Mouse (Mus musculus): ENCODE measurements around the gene Zdhhc17.
A peak's percentile ranks its signal among the peaks of the same experiment; 100 is the strongest.

Gene Zdhhc17

GRCm38 (mm10) chr10:111005611-111006488 lies 4.1 kb downstream of the Zdhhc17 start:
- no peak for DNase-seq (ENCODE audit: low spot score in 2 of 2)

GRCm38 (mm10) chr10:111004220-111004619 lies 5.7 kb downstream of the Zdhhc17 start:
- DNase-seq (ENCODE audit: low spot score in 2 of 2): peak in 1 of 2 experiments; percentile 20

GRCm38 (mm10) chr10:110999201-110999600 lies 10.7 kb downstream of the Zdhhc17 start:
- no peak for DNase-seq (ENCODE audit: low spot score in 2 of 2)

DNA sequence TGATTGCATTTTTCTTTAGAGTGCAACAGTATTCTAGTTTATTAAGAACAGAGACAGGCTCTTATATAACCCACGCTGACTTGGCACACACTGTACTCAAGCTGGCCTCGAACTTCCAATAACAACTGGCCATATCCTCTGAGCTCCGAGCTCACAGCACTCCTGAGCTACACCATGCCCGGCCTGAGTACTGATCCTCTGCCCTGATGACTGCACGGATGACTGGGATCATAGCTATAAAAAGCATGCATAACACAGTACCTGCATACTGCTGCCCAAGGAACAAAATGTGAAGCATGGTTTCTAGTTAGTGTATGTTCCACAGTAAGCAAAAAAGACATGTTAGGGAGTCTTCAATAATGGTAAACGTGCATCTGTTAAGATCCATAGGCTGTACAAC lies 12.8 kb downstream of the Zdhhc17 start:
- no peak for DNase-seq (ENCODE audit: low spot score in 2 of 2)

GRCm38 (mm10) chr10:110994761-110995160 lies 15.2 kb downstream of the Zdhhc17 start:
- no peak for DNase-seq (ENCODE audit: low spot score in 2 of 2)

- DNase-seq (ENCODE audit: low spot score in 2 of 2): no peak
These were observed 16.7 kb downstream of the Zdhhc17 start for GRCm38 (mm10) chr10:110993249-110993648.

GRCm38 (mm10) chr10:110992047-110992431 lies 17.9 kb downstream of the Zdhhc17 start:
- DNase-seq (ENCODE audit: low spot score in 2 of 2): no peak

GRCm38 (mm10) chr10:110991307-110992046 lies 18.5 kb downstream of the Zdhhc17 start:
- DNase-seq (ENCODE audit: low spot score in 2 of 2): no peak

- DNase-seq (ENCODE audit: low spot score in 2 of 2): peak in 1 of 2 experiments; percentile 28
These were observed 20.2 kb downstream of the Zdhhc17 start for GRCm38 (mm10) chr10:110989729-110990128.

- DNase-seq (ENCODE audit: low spot score in 2 of 2): no peak
These were observed 23.3 kb downstream of the Zdhhc17 start for GRCm38 (mm10) chr10:110986682-110987081.

GRCm38 (mm10) chr10:110982771-110983170 lies 27.2 kb downstream of the Zdhhc17 start:
- DNase-seq (ENCODE audit: low spot score in 2 of 2): no peak

DNA sequence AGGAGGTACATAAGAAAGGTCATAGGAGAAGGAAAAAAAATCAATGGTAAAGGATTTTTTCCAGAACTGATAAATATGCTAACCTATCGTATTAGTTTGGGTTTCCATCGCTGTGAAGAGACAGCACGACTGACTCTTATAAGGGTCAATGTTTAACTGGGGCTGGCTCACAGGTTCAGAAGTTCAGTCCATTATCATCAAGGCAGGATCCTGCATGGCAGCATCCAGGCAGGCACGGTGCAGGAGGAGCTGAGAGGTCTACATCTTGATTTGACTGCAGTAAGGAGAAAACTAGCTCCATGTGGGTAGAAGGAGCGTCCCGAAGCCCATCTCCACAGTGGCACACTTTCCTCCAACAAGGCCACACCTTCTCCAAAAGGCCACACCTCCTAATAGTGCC lies 29.5 kb downstream of the Zdhhc17 start:
- no peak for DNase-seq (ENCODE audit: low spot score in 2 of 2)

DNA sequence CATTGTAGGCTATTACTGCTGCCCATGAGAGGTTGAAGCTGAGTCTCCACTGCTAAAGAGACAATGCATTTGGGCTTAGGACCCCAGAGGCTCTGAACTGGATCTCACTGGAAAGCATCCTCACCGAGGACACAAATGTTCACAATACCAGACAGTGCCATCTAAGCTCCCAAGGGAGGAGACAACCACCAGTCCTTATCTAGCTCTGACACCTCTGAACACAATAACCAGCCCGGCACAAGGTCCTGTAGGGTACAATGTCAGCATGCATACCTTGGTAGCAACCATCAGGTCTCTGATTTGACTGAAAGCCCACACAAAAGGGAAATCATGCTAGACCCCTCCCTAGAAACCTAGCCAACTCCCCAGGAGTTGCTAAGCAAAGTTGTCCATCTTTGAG lies 30.5 kb downstream of the Zdhhc17 start:
- no peak for DNase-seq (ENCODE audit: low spot score in 2 of 2)

DNA sequence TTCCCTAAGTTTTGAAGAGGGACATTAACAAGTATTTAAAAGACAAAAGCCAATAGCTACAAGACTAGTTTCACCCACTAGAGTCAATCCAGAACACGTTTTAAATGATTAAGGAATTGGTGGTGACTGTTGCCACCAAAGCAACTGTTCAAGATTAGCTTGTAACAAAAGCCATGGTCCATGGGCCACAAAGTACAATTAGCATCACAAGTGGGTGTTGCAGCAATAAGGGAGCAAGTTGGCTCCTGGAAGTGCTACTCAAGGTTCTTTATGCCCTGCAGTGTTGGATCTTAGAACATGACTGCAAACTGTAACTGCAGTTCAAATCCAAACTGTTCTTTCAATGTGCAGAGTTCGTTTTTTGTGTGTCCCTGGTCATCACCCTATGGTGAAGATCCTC lies 32.6 kb downstream of the Zdhhc17 start:
- DNase-seq (ENCODE audit: low spot score in 2 of 2): no peak

- peak in 1 of 2 experiments; percentile 22 for DNase-seq (ENCODE audit: low spot score in 2 of 2)
These were observed 33.9 kb downstream of the Zdhhc17 start for GRCm38 (mm10) chr10:110976046-110976445.

GRCm38 (mm10) chr10:110974885-110975284 lies 35.1 kb downstream of the Zdhhc17 start:
- no peak for DNase-seq (ENCODE audit: low spot score in 2 of 2)

DNA sequence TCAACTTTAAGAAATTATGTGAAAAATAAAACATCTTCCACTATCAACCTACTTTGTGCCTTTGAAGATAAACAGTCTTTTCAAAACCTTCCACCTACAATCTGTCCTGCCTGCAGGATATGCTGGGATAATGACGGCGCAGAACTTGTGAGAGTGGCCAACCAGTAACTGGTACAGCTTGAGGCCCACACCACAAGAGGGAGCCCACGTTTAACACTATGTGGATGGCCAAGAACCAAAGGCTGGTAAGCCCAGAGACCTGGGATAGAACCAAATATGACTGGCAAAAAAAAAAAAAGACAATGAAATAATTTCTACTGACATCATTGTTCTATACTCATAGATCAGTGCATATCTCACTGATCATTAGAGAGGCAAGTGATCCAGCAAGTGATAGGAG lies 35.5 kb downstream of the Zdhhc17 start:
- no peak for DNase-seq (ENCODE audit: low spot score in 2 of 2)

DNA sequence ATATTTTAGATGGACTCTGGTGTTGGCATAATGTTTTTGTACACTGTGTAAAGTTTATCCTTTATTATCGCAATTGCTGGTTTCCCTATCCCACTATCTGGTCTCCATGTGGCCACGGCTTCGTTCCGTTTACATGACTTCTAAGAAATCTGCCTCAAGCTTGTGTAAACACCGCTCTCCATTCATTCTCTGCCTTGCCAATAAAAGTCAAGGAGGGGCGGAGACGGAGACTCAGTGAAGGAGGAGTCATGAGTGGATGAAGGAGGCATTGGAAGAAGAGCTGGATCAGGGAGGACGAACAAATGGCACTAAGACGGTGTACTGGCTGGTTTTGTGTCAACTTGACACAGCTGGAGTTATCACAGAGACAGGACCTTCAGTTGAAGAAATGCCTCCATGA lies 37.9 kb downstream of the Zdhhc17 start:
- DNase-seq (ENCODE audit: low spot score in 2 of 2): no peak

DNA sequence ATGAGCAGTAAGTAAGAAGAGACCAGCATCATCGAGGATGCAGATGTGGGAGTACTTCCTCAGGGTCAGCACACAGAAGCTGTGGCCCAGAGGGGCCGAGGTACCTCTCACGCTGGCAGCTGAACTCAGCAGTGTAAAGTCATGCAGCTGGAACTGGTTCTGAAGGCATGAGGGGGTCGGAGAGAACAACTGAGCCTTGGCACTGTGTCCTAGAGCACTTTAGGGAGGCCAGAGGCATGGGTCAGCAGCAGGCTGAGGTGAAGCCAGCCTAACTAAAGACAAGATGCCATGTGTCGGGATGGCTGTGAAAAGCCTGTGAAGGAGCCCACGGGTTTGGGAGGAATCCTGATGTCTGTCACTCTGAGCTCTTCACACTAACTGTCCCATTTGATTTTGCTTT lies 38.5 kb downstream of the Zdhhc17 start:
- DNase-seq (ENCODE audit: low spot score in 2 of 2): no peak

DNA sequence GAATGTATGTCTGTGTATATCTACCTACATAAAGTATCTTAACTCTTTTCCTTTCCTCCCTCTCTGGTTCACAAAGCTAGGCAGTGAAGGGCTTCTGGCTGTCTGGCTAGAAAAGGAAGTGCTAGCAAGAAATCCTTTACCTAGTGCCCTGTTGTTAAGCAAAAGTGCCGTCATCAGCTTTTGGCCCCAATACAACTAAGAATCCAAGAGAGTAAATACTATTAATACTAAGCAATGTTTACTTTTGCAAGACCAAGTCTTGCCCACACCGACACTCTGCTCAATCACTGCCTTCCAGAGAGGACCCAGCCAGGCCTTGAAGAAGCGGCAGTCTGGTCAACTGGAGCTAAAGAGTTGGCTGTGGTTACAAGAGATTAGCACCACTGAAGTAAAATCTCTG lies 38.9 kb downstream of the Zdhhc17 start:
- no peak for DNase-seq (ENCODE audit: low spot score in 2 of 2)

DNA sequence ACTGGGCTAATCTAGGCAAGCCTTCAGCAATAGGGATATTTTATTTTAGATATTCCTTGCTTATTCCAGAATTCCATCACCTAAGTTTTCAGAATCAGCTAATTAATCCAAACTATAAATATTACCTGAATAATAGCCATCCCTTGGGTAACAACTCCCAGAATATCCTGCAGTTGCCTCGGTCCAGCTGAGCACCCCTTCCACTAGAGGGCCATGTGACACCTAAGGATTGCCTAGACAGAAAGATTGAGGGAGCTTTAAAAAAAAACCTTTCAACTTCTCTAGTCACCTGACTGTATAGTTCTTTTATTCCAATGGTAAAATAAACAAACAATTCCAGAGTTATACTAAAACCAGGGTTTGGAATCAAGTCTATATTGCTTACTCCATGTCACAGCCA lies 47.8 kb downstream of the Zdhhc17 start:
- DNase-seq (ENCODE audit: low spot score in 2 of 2): no peak

- DNase-seq (ENCODE audit: low spot score in 2 of 2): no peak
These were observed 49.1 kb downstream of the Zdhhc17 start for GRCm38 (mm10) chr10:110960841-110961240.

- no peak for DNase-seq (ENCODE audit: low spot score in 2 of 2)
These were observed 50.2 kb downstream of the Zdhhc17 start for GRCm38 (mm10) chr10:110959781-110960180.
